Mouse (Mus musculus) MEL (cell line): ENCODE measurements at regions not wholly inside any gene's neighbourhood (a gene's known extent, or its start where the extent isn't known, plus 50 kb on each side); places are given as distances from the start of the nearest gene placed in this dataset.

Experiments
- DNase-seq: peaks from one replicate; pipeline ENCODE4 v3.0.0; 2011; ENCODE audit warnings: low read depth, low spot score
- H3K27ac ChIP-seq: 2 replicates; pipeline ENCODE4 v1.5.1; 2012; ENCODE audit warnings: low read depth, mild to moderate bottlenecking, control low read depth, low read length, moderate library complexity; ENCODE audit not compliant: control insufficient read depth
- H3K27me3 ChIP-seq, 2 experiments: fragments of 150-350 bp in 1 of 2; sonication (generic) in 1 of 2; 2 replicates each; pipeline ENCODE4 v1.6.1; 2012; ENCODE audit warnings: low read length in 2 of 2, mild to moderate bottlenecking in 2 of 2, improper control_type of control experiment in 1 of 2, moderate library complexity in 1 of 2; ENCODE audit not compliant: insufficient read depth in 2 of 2, control insufficient read depth in 1 of 2
- H3K36me3 ChIP-seq, 2 experiments: 2 replicates each; pipeline ENCODE4 v1.6.1; 2012 to 2014; ENCODE audit warnings: low read length in 2 of 2, improper control_type of control experiment in 1 of 2, inconsistent platforms in 1 of 2, mild to moderate bottlenecking in 1 of 2; ENCODE audit not compliant: insufficient read depth in 2 of 2, control insufficient read depth in 1 of 2
- H3K4me1 ChIP-seq, 2 experiments: fragments of 150-350 bp in 1 of 2; sonication (generic) in 1 of 2; 2 replicates each; pipeline ENCODE4 v1.6.1; 2012; ENCODE audit warnings: low read length in 2 of 2, improper control_type of control experiment in 1 of 2, mild to moderate bottlenecking in 1 of 2; ENCODE audit not compliant: insufficient read depth in 2 of 2, control insufficient read depth in 1 of 2
- H3K4me3 ChIP-seq, 2 experiments: fragments of 150-350 bp in 1 of 2; sonication (generic) in 1 of 2; 2 replicates each; pipeline ENCODE4 v1.5.1; 2012; ENCODE audit warnings: low read depth in 2 of 2, low read length in 2 of 2, mild to moderate bottlenecking in 2 of 2, moderate library complexity in 2 of 2, control low read depth in 1 of 2, improper control_type of control experiment in 1 of 2; ENCODE audit not compliant: control insufficient read depth in 1 of 2, insufficient read depth in 1 of 2
- H3K79me2 ChIP-seq: 2 replicates; pipeline ENCODE4 v1.6.1; 2012; ENCODE audit warnings: mild to moderate bottlenecking, low read length, moderate library complexity; ENCODE audit not compliant: control insufficient read depth, poor library complexity, insufficient read depth
- H3K9ac ChIP-seq: 2 replicates; pipeline ENCODE4 v1.6.1; 2012; ENCODE audit warnings: low read depth, mild to moderate bottlenecking, control low read depth, low read length, moderate library complexity; ENCODE audit not compliant: control insufficient read depth, poor library complexity, severe bottlenecking
- H3K9me3 ChIP-seq: fragments of 150-350 bp; sonication (generic); replicated peaks from 2 replicates; pipeline ENCODE4 v1.6.1; 2012; ENCODE audit warnings: mild to moderate bottlenecking, low read length, improper control_type of control experiment, moderate library complexity; ENCODE audit not compliant: insufficient read depth
- BHLHE40 ChIP-seq: IDR thresholded peaks from 2 replicates; pipeline ENCODE4 v1.6.1; 2012; ENCODE audit warnings: low read depth, mild to moderate bottlenecking, inconsistent platforms, low read length, improper control_type of control experiment, borderline replicate concordance
- CHD2 ChIP-seq: IDR thresholded peaks from 2 replicates; pipeline ENCODE4 v1.6.1; 2011; ENCODE audit warnings: low read length, improper control_type of control experiment
- CTCF ChIP-seq, 3 experiments: IDR thresholded peaks in 2 of 3; conservative IDR thresholded peaks in 1 of 3; 2 replicates each; pipeline ENCODE4 v1.5.1; 2011 to 2012; ENCODE audit warnings: low read length in 3 of 3, low read depth in 2 of 3, mild to moderate bottlenecking in 2 of 3, improper control_type of control experiment in 1 of 3, inconsistent platforms in 1 of 3, mixed read lengths in 1 of 3, moderate library complexity in 1 of 3; ENCODE audit not compliant: control insufficient read depth in 1 of 3, insufficient read depth in 1 of 3, poor library complexity in 1 of 3, severe bottlenecking in 1 of 3
- E2F4 ChIP-seq: IDR thresholded peaks from 2 replicates; pipeline ENCODE4 v1.6.1; 2011; ENCODE audit warnings: low read depth, low read length, improper control_type of control experiment, borderline replicate concordance
- ELF1 ChIP-seq: IDR thresholded peaks from 2 replicates; pipeline ENCODE4 v1.6.1; 2014; ENCODE audit warnings: low read depth, mild to moderate bottlenecking, inconsistent platforms, low read length, improper control_type of control experiment, moderate library complexity
- EP300 ChIP-seq, 2 experiments: IDR thresholded peaks; 2 replicates each; pipeline ENCODE4 v1.6.1; 2011; ENCODE audit warnings: improper control_type of control experiment in 2 of 2, low read length in 2 of 2, low read depth in 1 of 2, mild to moderate bottlenecking in 1 of 2
- GABPA ChIP-seq: IDR thresholded peaks from 2 replicates; pipeline ENCODE4 v1.6.1; 2012; ENCODE audit warnings: low read depth, mild to moderate bottlenecking, inconsistent platforms, low read length, improper control_type of control experiment, moderate library complexity
- GATA1 ChIP-seq: IDR thresholded peaks from 2 replicates; pipeline ENCODE4 v1.6.1; 2011; ENCODE audit warnings: low read depth, low read length, improper control_type of control experiment
- HCFC1 ChIP-seq: IDR thresholded peaks from 2 replicates; pipeline ENCODE4 v1.6.1; 2012; ENCODE audit warnings: low read depth, mild to moderate bottlenecking, inconsistent platforms, low read length, improper control_type of control experiment, moderate library complexity
- JUND ChIP-seq: IDR thresholded peaks from 2 replicates; pipeline ENCODE4 v1.6.1; 2011; ENCODE audit warnings: low read depth, mild to moderate bottlenecking, improper control_type of control experiment, low read length
- MAX ChIP-seq: IDR thresholded peaks from 2 replicates; pipeline ENCODE4 v1.6.1; 2011; ENCODE audit warnings: low read length, improper control_type of control experiment
- MAZ ChIP-seq: IDR thresholded peaks from 2 replicates; pipeline ENCODE4 v1.6.1; 2012; ENCODE audit warnings: low read depth, mild to moderate bottlenecking, inconsistent platforms, low read length, improper control_type of control experiment
- MEF2A ChIP-seq: IDR thresholded peaks from 2 replicates; pipeline ENCODE4 v1.6.1; 2014; ENCODE audit warnings: low read depth, mild to moderate bottlenecking, inconsistent platforms, low read length, improper control_type of control experiment; ENCODE audit not compliant: poor library complexity, insufficient replicate concordance, severe bottlenecking; ENCODE audit errors: extremely low read depth
- MXI1 ChIP-seq: IDR thresholded peaks from 2 replicates; pipeline ENCODE4 v1.6.1; 2011; ENCODE audit warnings: mild to moderate bottlenecking, low read depth, low read length, improper control_type of control experiment
- NRF1 ChIP-seq: IDR thresholded peaks from 2 replicates; pipeline ENCODE4 v1.6.1; 2014; ENCODE audit warnings: low read depth, mild to moderate bottlenecking, inconsistent platforms, low read length, improper control_type of control experiment, moderate library complexity; ENCODE audit not compliant: poor library complexity, insufficient read depth, severe bottlenecking
- POLR2AphosphoS5 ChIP-seq: IDR thresholded peaks from 2 replicates; pipeline ENCODE4 v1.6.1; 2012; ENCODE audit warnings: low read depth, borderline replicate concordance, mild to moderate bottlenecking, inconsistent platforms, low read length, moderate library complexity, mixed read lengths
- SIN3A ChIP-seq: IDR thresholded peaks from 2 replicates; pipeline ENCODE4 v1.6.1; 2012; ENCODE audit warnings: low read length, improper control_type of control experiment, inconsistent platforms
- SMC3 ChIP-seq: IDR thresholded peaks from 2 replicates; pipeline ENCODE4 v1.6.1; 2011; ENCODE audit warnings: low read depth, low read length, improper control_type of control experiment
- TAL1 ChIP-seq: IDR thresholded peaks from 2 replicates; pipeline ENCODE4 v1.6.1; 2012; ENCODE audit warnings: mild to moderate bottlenecking, inconsistent platforms, low read length, moderate library complexity, mixed read lengths
- UBTF ChIP-seq: IDR thresholded peaks from 2 replicates; pipeline ENCODE4 v1.6.1; 2012; ENCODE audit warnings: low read depth, mild to moderate bottlenecking, inconsistent platforms, low read length, improper control_type of control experiment, moderate library complexity, borderline replicate concordance; ENCODE audit not compliant: insufficient read depth
- USF1 ChIP-seq: IDR thresholded peaks from 2 replicates; pipeline ENCODE4 v1.6.1; 2014; ENCODE audit warnings: low read depth, mild to moderate bottlenecking, inconsistent platforms, low read length, improper control_type of control experiment, moderate library complexity
- ZC3H11A ChIP-seq: IDR thresholded peaks from 2 replicates; pipeline ENCODE4 v1.6.1; 2012; ENCODE audit warnings: low read depth, mild to moderate bottlenecking, inconsistent platforms, low read length, improper control_type of control experiment
- ZKSCAN1 ChIP-seq: IDR thresholded peaks from 2 replicates; pipeline ENCODE4 v1.6.1; 2012; ENCODE audit warnings: low read depth, mild to moderate bottlenecking, inconsistent platforms, low read length, improper control_type of control experiment, moderate library complexity
- ZMIZ1 ChIP-seq: IDR thresholded peaks from 2 replicates; pipeline ENCODE4 v1.6.1; 2012; ENCODE audit warnings: low read depth, mild to moderate bottlenecking, inconsistent platforms, low read length, improper control_type of control experiment, moderate library complexity

- Histone ChIP-seq H3K9me3 (no peaks in the 10 kb centered on the region), H3K36me3 (no peaks in the 10 kb centered on the region), H3K79me2 (no peaks in the 10 kb centered on the region), H3K4me1 (no peaks in the 10 kb centered on the region), H3K27me3 (no peaks in the 10 kb centered on the region)
- TF ChIP-seq BHLHE40 (no peak), MAX (no peak), POLR2AphosphoS5 (no peak), TAL1 (no peak), GATA1 (no peak), ZMIZ1 (no peak), E2F4 (no peak), ZKSCAN1 (no peak), MEF2A (no peak), USF1 (no peak), SIN3A (no peak), ELF1 (no peak), GABPA (no peak), HCFC1 (no peak), ZC3H11A (no peak), JUND (no peak), MXI1 (no peak)
- TF ChIP-seq, all 39 proteins: peak for 0
- Histone ChIP-seq H3K9ac (no peak overlapping the region), H3K4me3 (no peak overlapping the region), H3K27ac (no peak overlapping the region)
- DNase-seq = no peak
Observed at GRCm38 (mm10) chr14:8948751-8949150, 282.7 kb upstream of the 4930452B06Rik start.

DNA sequence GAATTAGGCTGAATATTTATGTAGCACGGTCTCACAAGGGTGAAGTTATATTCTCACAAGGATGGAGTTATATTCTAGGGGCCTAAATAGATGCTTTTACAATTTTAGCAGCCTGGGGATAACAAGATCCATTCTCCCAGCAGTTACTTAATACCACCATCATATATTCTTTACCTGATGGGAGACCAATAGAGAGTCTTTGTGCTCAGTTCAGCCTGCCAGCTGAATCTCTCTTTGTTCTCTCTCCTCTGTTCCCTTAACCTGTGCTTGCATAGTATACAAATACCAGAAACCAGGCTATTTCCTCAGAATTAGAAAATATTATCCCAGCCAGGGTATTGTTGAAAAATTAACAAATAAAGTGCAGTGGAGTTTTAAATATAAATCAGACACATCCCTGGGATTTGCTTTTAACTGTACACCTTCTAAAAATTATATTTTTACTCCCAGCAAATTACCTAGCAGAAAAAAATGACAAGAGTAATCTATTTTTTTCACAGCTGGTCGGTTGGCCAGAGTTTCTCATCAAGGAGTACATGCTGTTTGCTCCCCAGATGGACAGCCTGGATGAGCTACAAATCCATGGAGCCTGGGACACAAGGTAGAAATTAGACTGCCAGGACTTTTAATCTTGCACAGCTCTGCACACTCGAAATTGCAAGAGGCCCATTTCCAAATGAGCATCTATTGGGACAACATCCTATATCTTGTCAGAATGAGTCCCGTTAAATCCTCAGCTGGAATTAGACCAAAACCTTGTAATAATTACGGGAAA is 281.0 kb upstream of the 4930452B06Rik start:
- Histone ChIP-seq H3K9ac (no peak overlapping the region), H3K9me3 (no peaks in the 10 kb centered on the region), H3K27ac (no peak overlapping the region), H3K79me2 (no peaks in the 10 kb centered on the region), H3K4me3 (no peak overlapping the region), H3K4me1 (no peaks in the 10 kb centered on the region), H3K36me3 (no peaks in the 10 kb centered on the region)
- TF ChIP-seq MAZ (no peak), NRF1 (no peak), EP300 (IDR thresholded peaks at IDR 0.05; ENCODE audit: low read depth in 1 of 2, low read length in 2 of 2) (no peak), SMC3 (no peak), CHD2 (no peak), ELF1 (no peak), UBTF (no peak), SIN3A (no peak), CTCF (IDR thresholded peaks at IDR 0.05 in 2 of 3, conservative IDR thresholded peaks at IDR 0.05 in 1 of 3; ENCODE audit: control insufficient read depth in 1 of 3, insufficient read depth in 1 of 3, low read depth in 2 of 3, low read length in 3 of 3, poor library complexity in 1 of 3, severe bottlenecking in 1 of 3) (no peak)
- TF ChIP-seq, all 39 proteins: peak for 0
- H3K27me3 ChIP-seq = no peaks in the 10 kb centered on the region
- no peak for DNase-seq
